Comparison of ENCODE assay signal across 21 mouse cellular contexts in the genomic region with DNA sequence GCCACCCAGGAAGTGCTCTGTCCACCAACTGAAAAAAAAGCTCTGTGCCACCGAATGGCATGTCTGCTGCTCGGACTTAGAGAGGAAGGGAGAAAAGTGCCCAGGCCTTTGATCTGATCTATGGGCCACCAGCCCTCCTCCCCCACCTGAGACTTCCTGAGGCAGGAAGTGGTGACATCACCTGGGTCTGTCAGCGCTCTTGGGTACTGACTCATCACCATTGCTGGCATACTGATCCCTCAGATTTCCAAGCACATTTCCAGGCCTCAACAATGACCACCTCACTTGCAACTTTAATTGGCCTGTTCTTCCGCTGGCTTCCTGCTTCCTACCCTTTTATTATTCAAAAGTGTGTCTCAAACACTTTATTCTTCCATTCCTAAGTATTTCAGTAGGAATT. TPM values are rescaled to one million over a fixed set of nuclear protein-coding genes. Genes with fewer than 3 reads are reported as not detected.
DNase-seq lines count a peak whose midpoint lies in the region; ATAC-seq and TF ChIP-seq lines count a peak whose summit lies in the region.
"Had no signal": no experiment of that assay in that cellular context is flagged by ENCODE, and none has a peak within 500 bp of the region (broad histone marks: within the 10 kb centered on the region; RNA-seq: fewer than 3 reads in every experiment).

No protein-coding gene starts in this region.

- no peaks in the 10 kb centered on the region for H3K9me3 ChIP-seq in lung, embryonic 15.5 days
- H3K9me3 ChIP-seq in CH12.LX (replicated peaks; ENCODE audit: low read length): no peaks in the 10 kb centered on the region
- H3K9me3 ChIP-seq: embryonic facial prominence, embryonic 12.5 days; heart, embryonic 15.5 days; hindbrain, embryonic 10.5 days had no signal

- H3K27ac ChIP-seq in lung, embryonic 15.5 days: no peak overlapping the region
- H3K27ac ChIP-seq in CH12.LX (ENCODE audit: insufficient read depth, low read depth): no peak overlapping the region
- H3K27ac ChIP-seq: embryonic facial prominence, embryonic 12.5 days; gastrocnemius, adult 2 months; heart, embryonic 15.5 days; hindbrain, embryonic 10.5 days had no signal

- no peak overlapping the region for H3K4me3 ChIP-seq in lung, embryonic 15.5 days
- no peak overlapping the region for H3K4me3 ChIP-seq in CH12.LX (replicated peaks in 1 of 3; ENCODE audit: low read depth in 2 of 3, low read length in 2 of 3, poor library complexity in 1 of 3)
- H3K4me3 ChIP-seq: embryonic facial prominence, embryonic 12.5 days; gastrocnemius, adult 2 months; heart, embryonic 15.5 days; hindbrain, embryonic 10.5 days had no signal

- in situ Hi-C loops in CH12.LX (cut with MboI; ENCODE audit: low pct_ligation_motif_present, low pct_unique_long_range_greater_than_20kb, low sequenced_read_pairs): no loop called here

- H3K36me3 ChIP-seq in lung, embryonic 15.5 days: no peaks in the 10 kb centered on the region
- no peaks in the 10 kb centered on the region for H3K36me3 ChIP-seq in CH12.LX (replicated peaks in 1 of 2; ENCODE audit: control insufficient read depth in 1 of 2, insufficient read depth in 1 of 2, low read length in 1 of 2)
- H3K36me3 ChIP-seq: embryonic facial prominence, embryonic 12.5 days; G1E; heart, embryonic 15.5 days; hindbrain, embryonic 10.5 days had no signal

- no peaks in the 10 kb centered on the region for H3K79me2 ChIP-seq in CH12.LX (replicated peaks; ENCODE audit: control insufficient read depth, extremely low read depth, insufficient read depth, poor library complexity, severe bottlenecking)

- dilution Hi-C loops in CH12.LX (cut with MboI; ENCODE audit: extremely low pct_ligation_motif_present, extremely low pct_unique_long_range_greater_than_20kb, low sequenced_read_pairs): no loop called here

- H3K4me1 ChIP-seq in lung, embryonic 15.5 days: 0 out of 2 replicates have a peak, but pooled peaks cover 5% of the 10 kb centered on the region
- H3K4me1 ChIP-seq in CH12.LX (ENCODE audit: control insufficient read depth in 1 of 2, insufficient read depth in 2 of 2): peaks cover 7 to 14% of the 10 kb centered on the region in 2 experiments
- H3K4me1 ChIP-seq: embryonic facial prominence, embryonic 12.5 days; heart, embryonic 15.5 days; hindbrain, embryonic 10.5 days had no signal

- peak; percentile 66; the same call in 1 of the 2 replicates for TF ChIP-seq EP300 in CH12.LX (IDR thresholded peaks at IDR 0.05; ENCODE audit: low read length)

- no peak for TF ChIP-seq POLR2A in CH12.LX (IDR thresholded peaks at IDR 0.05; ENCODE audit: low read depth, low read length)

- no peak overlapping the region for H3K9ac ChIP-seq in lung, embryonic 15.5 days
- H3K9ac ChIP-seq in CH12.LX (ENCODE audit: insufficient read depth, low read depth): no peak overlapping the region
- H3K9ac ChIP-seq: embryonic facial prominence, embryonic 12.5 days; forebrain, postnatal 0 days; heart, embryonic 15.5 days; liver, postnatal 0 days had no signal

- WGBS in lung, embryonic 15.5 days: 51% methylated on average over 4 of the region's 4 CpGs

- DNase-seq in lung, postnatal 25 days (ENCODE audit: low spot score): no peak
- DNase-seq in CH12.LX (ENCODE audit: extremely low read depth) (peak; percentile 56), NIH3T3 (ENCODE audit: low read depth) (peak; percentile 50)
- no peak for DNase-seq in cerebellum, adult 8-10 months
- DNase-seq in B cell, adult 2 months: no peak
- DNase-seq in urinary bladder, adult 2 months (ENCODE audit: low spot score): no peak
- DNase-seq: forebrain, postnatal 0 days; gastrocnemius, adult 2 months; heart, adult 18-20 months; kidney, adult 9 months; layer of hippocampus, postnatal 36 days; liver; liver, postnatal 0 days; spleen, adult 18-20 months; thymus, postnatal 14 days had no signal

- no peaks in the 10 kb centered on the region for H3K27me3 ChIP-seq in lung, embryonic 15.5 days
- H3K27me3 ChIP-seq in CH12.LX (replicated peaks): no peaks in the 10 kb centered on the region
- H3K27me3 ChIP-seq: embryonic facial prominence, embryonic 12.5 days; heart, embryonic 15.5 days had no signal

- ATAC-seq in lung, embryonic 15.5 days (ENCODE audit: borderline replicate concordance, extremely low read depth, low FRiP score, low TSS enrichment): peak; percentile 57; the same call in 1 of the 2 replicates
- peak; percentile 58 for ATAC-seq in inflammation-experienced regulatory T-cells, adult 6 months
- ATAC-seq: forebrain, postnatal 0 days; liver, postnatal 0 days had no signal

- TF ChIP-seq CTCF in CH12.LX (conservative IDR thresholded peaks at IDR 0.05 in 1 of 2, IDR thresholded peaks at IDR 0.05 in 1 of 2; ENCODE audit: low read depth in 2 of 2, low read length in 2 of 2): no peak

- TF ChIP-seq RAD21 in CH12.LX (IDR thresholded peaks at IDR 0.05; ENCODE audit: low read depth, low read length): no peak

- H3K4me2 ChIP-seq in lung, embryonic 15.5 days: no peak overlapping the region
- no peak overlapping the region for H3K4me2 ChIP-seq in CH12.LX (ENCODE audit: insufficient read depth, low read depth, poor library complexity, severe bottlenecking)
- H3K4me2 ChIP-seq: embryonic facial prominence, embryonic 12.5 days; heart, embryonic 15.5 days had no signal

TF ChIP-seq in CH12.LX, 34 proteins besides CTCF, POLR2A, EP300 and RAD21:
- TF ChIP-seq ELF1 (IDR thresholded peaks at IDR 0.05; ENCODE audit: low read depth, low read length): peak; percentile 50
- no peak for TF ChIP-seq SMC3 (IDR thresholded peaks at IDR 0.05; ENCODE audit: low read depth, low read length)
- TF ChIP-seq JUND (conservative IDR thresholded peaks at IDR 0.05; ENCODE audit: low read depth, low read length): 0 out of 2 replicates have a peak, but pooled peaks have one; percentile 37
- peak; percentile 49 for TF ChIP-seq ETS1 (conservative IDR thresholded peaks at IDR 0.05; ENCODE audit: low read depth, low read length)
- peak; percentile 41; the same call in 1 of the 2 replicates for TF ChIP-seq CHD2 (IDR thresholded peaks at IDR 0.05; ENCODE audit: low read length)
- peak; percentile 85 for TF ChIP-seq JUN (IDR thresholded peaks at IDR 0.05; ENCODE audit: insufficient read depth, low read depth, low read length)
- no peak for TF ChIP-seq UBTF (IDR thresholded peaks at IDR 0.05; ENCODE audit: low read depth, low read length)

RNA-seq across cellular contexts. Expression of a gene that starts 26.0 kb away (rescaled TPM):
- polyA plus RNA-seq in lung, embryonic 15.5 days (2015; fragmentation: Nextera tagmentation; extraction: Ambion mirVana): 24.6 and 25.5 TPM in 2 replicates
- total RNA-seq in CH12.LX (2012; rRNA removed) (0.08 and 0.13 TPM in 2 replicates), CH12.LX (2014; rRNA removed) (not detected in 2 replicates)
- not detected in 2 replicates for polyA plus RNA-seq in CH12.LX (2012; ENCODE audit: insufficient read length, low read depth)
- not detected for polyA plus RNA-seq in inflammation-experienced regulatory T-cells, adult 6 months (2017; shearing (Covaris generic))
- polyA plus RNA-seq in urinary bladder, adult 2 months (2012; rRNA removed): 44.9 and 59.0 TPM in 2 replicates
- polyA plus RNA-seq: G1E had no signal

Comparison
In these comparisons a context has a peak if more than half of its experiments do, and no peak if none do; other contexts are left out.
1. DNase-seq: peak in CH12.LX (single experiment) and NIH3T3 (single experiment); none in lung, postnatal 25 days (single experiment), cerebellum, adult 8-10 months (single experiment), B cell, adult 2 months (0 of 2) and urinary bladder, adult 2 months (single experiment).
2. RNA of a gene that starts 26.0 kb away (polyA plus RNA-seq): 44.9 to 59.0 TPM in urinary bladder, adult 2 months and 24.6 to 25.5 TPM in lung, embryonic 15.5 days; not detected in inflammation-experienced regulatory T-cells, adult 6 months and not detected in CH12.LX; every median in the first group is over 10 times any median in the second.